Mouse (Mus musculus): Measurements from ENCODE around the gene Moxd1. TPM values are rescaled to one million over a fixed set of nuclear protein-coding genes. Genes with fewer than 3 reads are reported as not detected.

Gene Moxd1
- polyA plus RNA-seq, 1 experiment from 2014 or later, result 6.7 TPM

DNA sequence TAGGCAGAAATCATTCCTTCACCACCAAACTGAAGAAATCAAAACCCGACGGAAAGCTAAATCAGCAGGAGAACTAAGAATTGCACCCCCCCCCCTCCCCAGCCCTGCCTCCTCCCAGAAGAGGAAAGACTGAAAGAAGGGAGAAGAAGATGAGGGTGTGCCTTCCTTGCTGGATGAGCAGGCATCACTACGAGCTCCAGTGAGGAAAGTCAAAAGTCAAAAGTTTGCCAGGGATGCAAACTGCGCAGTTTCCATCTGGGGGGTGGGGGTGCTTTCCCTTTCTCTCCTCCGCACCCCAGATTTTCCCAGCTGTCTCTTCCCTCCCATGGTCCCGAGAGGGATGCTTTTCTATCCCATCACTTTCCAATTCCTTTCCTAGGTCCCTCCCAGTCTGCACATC lies 406 bp upstream of the Moxd1 start:
- H3K4me3 ChIP-seq (ENCODE audit: low read length), result peak overlapping the region; percentile 54
- H3K36me3 ChIP-seq (ENCODE audit: control insufficient read depth, insufficient read depth, low read length), result no peaks in the 10 kb centered on the region
- H3K9me3 ChIP-seq (ENCODE audit: control insufficient read depth, low read length), result no peaks in the 10 kb centered on the region
- peak overlapping the region; percentile 86 for H3K4me2 ChIP-seq (ENCODE audit: low read depth, low read length)
- H3K9ac ChIP-seq (ENCODE audit: low read length), result peak overlapping the region; percentile 52; the same call in 1 of the 2 replicates
- peaks cover 11% of the 10 kb centered on the region for H3K4me1 ChIP-seq (replicated peaks; ENCODE audit: control insufficient read depth, insufficient read depth, low read length)
- no peak for ATAC-seq (ENCODE audit: low read depth)
- H3K27me3 ChIP-seq (ENCODE audit: control insufficient read depth, insufficient read depth, low read depth, low read length), result peaks cover 22% of the 10 kb centered on the region
- WGBS, result 24% methylated on average over 6 of the region's 6 CpGs
- H3K27ac ChIP-seq (ENCODE audit: low read length), result no peak overlapping the region

DNA sequence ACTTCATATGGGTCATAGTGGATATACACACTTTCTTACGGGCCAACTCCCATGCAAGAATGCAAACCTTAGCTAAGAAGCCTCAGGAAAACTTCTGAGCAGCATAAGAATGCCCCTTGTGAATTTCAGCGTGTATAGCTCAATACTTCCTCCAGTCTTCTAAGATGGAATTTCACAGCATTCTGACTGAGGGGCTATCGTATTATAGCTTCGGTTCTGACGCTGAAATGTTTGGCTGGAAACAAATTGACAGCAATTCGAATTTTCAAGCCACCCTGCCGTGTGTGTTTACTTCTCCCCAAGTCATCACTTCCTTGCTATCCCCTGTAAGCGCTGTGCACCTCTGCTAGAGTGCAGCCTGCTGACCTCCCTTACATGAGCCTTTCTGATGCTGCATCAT lies 1.3 kb downstream of the Moxd1 start:
- Histone ChIP-seq H3K27me3 (ENCODE audit: control insufficient read depth, insufficient read depth, low read depth, low read length) (peaks cover 22% of the 10 kb centered on the region), H3K27ac (ENCODE audit: low read length) (no peak overlapping the region), H3K36me3 (ENCODE audit: control insufficient read depth, insufficient read depth, low read length) (no peaks in the 10 kb centered on the region), H3K9me3 (ENCODE audit: control insufficient read depth, low read length) (no peaks in the 10 kb centered on the region), H3K9ac (ENCODE audit: low read length) (no peak overlapping the region), H3K4me2 (ENCODE audit: low read depth, low read length) (no peak overlapping the region), H3K4me1 (replicated peaks; ENCODE audit: control insufficient read depth, insufficient read depth, low read length) (peaks cover 6% of the 10 kb centered on the region; the same call in 1 of the 2 replicates), H3K4me3 (ENCODE audit: low read length) (no peak overlapping the region)
- 24% methylated on average over 8 of the region's 8 CpGs for WGBS
- ATAC-seq (ENCODE audit: low read depth), result no peak

DNA sequence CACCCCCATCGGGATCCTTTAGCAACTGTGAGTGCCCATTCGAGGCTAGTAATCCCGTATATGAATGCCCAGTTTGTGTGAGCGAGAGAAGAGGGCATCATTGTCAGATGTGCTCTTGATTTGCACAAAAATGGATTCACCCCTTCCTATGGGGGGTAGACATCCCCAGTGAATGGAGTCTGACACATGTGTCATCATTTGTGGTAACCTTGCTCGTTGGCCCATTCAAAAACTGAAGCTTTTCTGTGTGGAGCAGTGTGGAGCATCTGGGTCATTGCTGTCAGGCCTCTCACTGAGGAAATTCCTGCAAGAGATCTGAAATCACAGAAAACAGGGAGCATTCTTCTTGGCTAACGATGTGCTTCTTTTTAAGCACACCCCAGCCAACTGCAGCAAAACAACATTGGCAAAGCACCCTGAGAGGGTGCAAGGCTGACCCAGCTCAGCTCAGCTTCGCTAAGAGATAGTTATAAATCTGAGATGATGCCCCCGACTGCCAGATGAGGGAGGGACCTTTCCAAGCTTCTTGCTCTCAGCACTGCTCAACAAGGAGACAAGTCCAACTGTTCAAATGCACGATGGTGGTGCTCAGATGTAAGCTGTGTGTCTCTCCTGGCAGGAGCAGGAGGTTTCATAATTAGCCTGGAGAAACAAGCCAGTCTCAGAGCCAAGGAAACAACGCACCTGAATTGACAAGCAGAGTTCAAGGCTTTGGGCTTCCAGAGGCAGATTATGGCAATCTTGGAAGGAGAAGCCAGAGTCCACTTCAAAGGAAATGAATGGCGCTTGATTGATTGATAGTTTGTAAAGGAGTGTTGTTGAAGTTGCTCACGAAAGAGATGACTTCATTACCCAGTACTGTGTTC lies 5.2 kb downstream of the Moxd1 start:
- Histone ChIP-seq H3K4me1 (replicated peaks; ENCODE audit: control insufficient read depth, insufficient read depth, low read length) (peaks cover 3% of the 10 kb centered on the region; the same call in 1 of the 2 replicates), H3K36me3 (ENCODE audit: control insufficient read depth, insufficient read depth, low read length) (no peaks in the 10 kb centered on the region), H3K27me3 (ENCODE audit: control insufficient read depth, insufficient read depth, low read depth, low read length) (peaks cover 12% of the 10 kb centered on the region), H3K9ac (ENCODE audit: low read length) (no peak overlapping the region), H3K4me2 (ENCODE audit: low read depth, low read length) (no peak overlapping the region), H3K27ac (ENCODE audit: low read length) (no peak overlapping the region), H3K4me3 (ENCODE audit: low read length) (no peak overlapping the region), H3K9me3 (ENCODE audit: control insufficient read depth, low read length) (no peaks in the 10 kb centered on the region)
- ATAC-seq (ENCODE audit: low read depth), result no peak
- 63% methylated on average over 12 of the region's 12 CpGs for WGBS

DNA sequence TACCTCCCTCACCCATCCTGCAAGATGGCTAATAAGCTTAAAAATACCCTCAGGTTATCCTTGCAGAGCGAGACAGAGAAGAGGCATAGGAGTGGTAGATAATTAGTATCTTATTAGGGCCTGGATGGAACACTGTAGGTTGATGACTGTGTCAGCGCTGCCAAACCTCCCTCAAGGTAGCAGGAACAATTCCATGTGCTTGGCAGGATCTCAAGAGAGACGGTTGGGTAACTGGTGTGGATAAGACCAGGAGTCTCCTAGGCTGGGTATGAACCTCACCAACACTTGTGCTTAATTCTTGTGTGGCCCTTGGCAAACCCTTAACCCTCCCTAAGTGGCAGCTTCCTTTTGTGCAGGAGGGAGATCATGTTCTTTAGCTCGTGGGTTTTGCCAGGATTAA lies 9.0 kb downstream of the Moxd1 start:
- H3K4me1 ChIP-seq (replicated peaks; ENCODE audit: control insufficient read depth, insufficient read depth, low read length), result no peaks in the 10 kb centered on the region
- ATAC-seq (ENCODE audit: low read depth), result no peak
- H3K36me3 ChIP-seq (ENCODE audit: control insufficient read depth, insufficient read depth, low read length), result no peaks in the 10 kb centered on the region
- no peaks in the 10 kb centered on the region for H3K9me3 ChIP-seq (ENCODE audit: control insufficient read depth, low read length)
- 71% methylated on average over 4 of the region's 4 CpGs for WGBS
- H3K27me3 ChIP-seq (ENCODE audit: control insufficient read depth, insufficient read depth, low read depth, low read length), result no peaks in the 10 kb centered on the region
- no peak overlapping the region for H3K9ac ChIP-seq (ENCODE audit: low read length)
- no peak overlapping the region for H3K27ac ChIP-seq (ENCODE audit: low read length)
- no peak overlapping the region for H3K4me3 ChIP-seq (ENCODE audit: low read length)
- H3K4me2 ChIP-seq (ENCODE audit: low read depth, low read length), result no peak overlapping the region

DNA sequence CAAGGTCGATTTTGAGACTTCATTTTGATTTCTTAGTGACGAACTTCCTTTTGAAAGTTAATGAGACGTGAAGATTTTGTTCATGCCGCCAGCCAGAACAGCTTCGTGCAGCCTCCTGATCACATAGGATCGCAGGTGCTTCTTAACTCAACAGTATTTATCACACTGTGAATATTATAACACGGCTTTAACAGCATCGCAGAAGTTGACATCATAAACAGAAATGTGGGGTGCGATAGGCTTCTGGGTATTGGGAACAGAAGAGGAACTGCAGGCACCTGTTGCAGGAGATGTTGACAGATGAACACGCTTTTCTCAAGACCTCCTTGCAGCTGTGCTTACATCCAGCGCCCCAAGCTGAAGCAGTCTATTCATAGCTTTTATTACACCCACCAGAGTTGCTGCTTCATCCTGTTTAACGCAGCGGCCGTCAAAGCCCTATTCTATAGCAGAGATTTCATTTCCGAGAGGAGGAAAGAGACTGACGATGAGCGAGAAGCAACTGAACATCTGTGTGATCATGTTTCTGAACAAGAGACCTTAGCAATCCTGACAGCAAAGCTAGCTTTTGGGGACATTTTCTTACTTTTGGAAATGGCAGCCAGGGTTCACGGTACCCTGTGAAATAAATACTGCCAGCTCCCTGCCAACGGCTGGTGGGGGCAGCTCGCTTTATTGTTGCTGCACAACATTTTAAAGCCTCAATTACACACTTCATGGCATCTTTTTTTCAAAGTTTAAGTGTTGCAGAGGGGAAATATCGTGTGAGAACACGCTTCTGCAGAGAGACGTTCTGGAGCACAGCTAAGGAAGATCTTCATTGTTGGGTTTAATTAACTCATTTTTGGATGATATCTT lies 12.3 kb downstream of the Moxd1 start:
- Histone ChIP-seq H3K9ac (ENCODE audit: low read length) (no peak overlapping the region), H3K27me3 (ENCODE audit: control insufficient read depth, insufficient read depth, low read depth, low read length) (no peaks in the 10 kb centered on the region), H3K36me3 (ENCODE audit: control insufficient read depth, insufficient read depth, low read length) (no peaks in the 10 kb centered on the region), H3K4me1 (replicated peaks; ENCODE audit: control insufficient read depth, insufficient read depth, low read length) (no peaks in the 10 kb centered on the region), H3K9me3 (ENCODE audit: control insufficient read depth, low read length) (0 out of 2 replicates have a peak, but pooled peaks cover 3% of the 10 kb centered on the region), H3K4me3 (ENCODE audit: low read length) (no peak overlapping the region), H3K4me2 (ENCODE audit: low read depth, low read length) (no peak overlapping the region), H3K27ac (ENCODE audit: low read length) (no peak overlapping the region)
- no peak for ATAC-seq (ENCODE audit: low read depth)
- 64% methylated on average over 23 of the region's 23 CpGs for WGBS

DNA sequence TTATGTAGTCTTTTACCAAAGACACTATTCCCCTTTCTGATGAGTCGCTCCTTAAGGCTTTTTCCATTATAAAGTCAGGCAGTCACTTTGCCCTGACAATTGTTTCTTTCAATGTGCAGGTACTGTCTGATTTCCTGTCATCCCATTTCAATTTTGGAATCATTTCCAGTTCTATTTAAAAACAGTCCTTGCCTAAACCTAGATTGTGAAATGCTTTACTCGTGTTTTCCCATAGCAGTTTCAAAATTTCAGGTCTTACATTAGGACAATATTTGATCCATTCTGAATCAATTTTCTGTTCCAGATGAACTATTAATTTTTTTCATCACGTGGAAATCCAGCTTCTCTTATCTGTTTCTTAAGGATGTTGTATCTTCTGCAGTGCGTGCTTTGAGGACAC lies 23.5 kb downstream of the Moxd1 start:
- H3K4me2 ChIP-seq (ENCODE audit: low read depth, low read length), result no peak overlapping the region
- no peak overlapping the region for H3K9ac ChIP-seq (ENCODE audit: low read length)
- H3K36me3 ChIP-seq (ENCODE audit: control insufficient read depth, insufficient read depth, low read length), result no peaks in the 10 kb centered on the region
- ATAC-seq (ENCODE audit: low read depth), result no peak
- no peaks in the 10 kb centered on the region for H3K4me1 ChIP-seq (replicated peaks; ENCODE audit: control insufficient read depth, insufficient read depth, low read length)
- 78% methylated on average over 4 of the region's 4 CpGs for WGBS
- H3K27me3 ChIP-seq (ENCODE audit: control insufficient read depth, insufficient read depth, low read depth, low read length), result no peaks in the 10 kb centered on the region
- no peak overlapping the region for H3K4me3 ChIP-seq (ENCODE audit: low read length)
- no peak overlapping the region for H3K27ac ChIP-seq (ENCODE audit: low read length)
- no peaks in the 10 kb centered on the region for H3K9me3 ChIP-seq (ENCODE audit: control insufficient read depth, low read length)

DNA sequence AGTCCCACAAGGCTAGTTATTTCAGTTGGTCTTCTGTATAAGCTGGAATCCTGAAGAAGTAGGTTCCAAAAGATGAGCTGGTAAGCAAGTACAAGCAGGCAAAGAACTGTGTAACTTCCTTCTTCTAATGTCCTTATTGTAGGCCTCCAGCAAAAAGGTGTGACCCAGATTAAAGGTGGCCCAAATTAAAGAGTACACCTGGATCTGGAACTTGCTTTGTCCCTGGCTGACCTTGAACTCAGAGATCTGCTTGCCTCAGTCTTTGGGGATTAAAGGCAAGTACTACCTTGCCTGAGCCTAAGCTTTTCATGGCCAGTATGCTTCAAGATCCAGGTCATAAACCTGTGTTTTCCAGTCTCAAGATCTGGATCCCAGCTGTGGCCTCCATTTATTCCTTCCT lies 24.8 kb downstream of the Moxd1 start:
- Histone ChIP-seq H3K4me2 (ENCODE audit: low read depth, low read length) (no peak overlapping the region), H3K9me3 (ENCODE audit: control insufficient read depth, low read length) (no peaks in the 10 kb centered on the region), H3K4me1 (replicated peaks; ENCODE audit: control insufficient read depth, insufficient read depth, low read length) (no peaks in the 10 kb centered on the region), H3K27ac (ENCODE audit: low read length) (no peak overlapping the region), H3K27me3 (ENCODE audit: control insufficient read depth, insufficient read depth, low read depth, low read length) (no peaks in the 10 kb centered on the region), H3K4me3 (ENCODE audit: low read length) (no peak overlapping the region), H3K36me3 (ENCODE audit: control insufficient read depth, insufficient read depth, low read length) (no peaks in the 10 kb centered on the region), H3K9ac (ENCODE audit: low read length) (no peak overlapping the region)
- ATAC-seq (ENCODE audit: low read depth), result no peak

DNA sequence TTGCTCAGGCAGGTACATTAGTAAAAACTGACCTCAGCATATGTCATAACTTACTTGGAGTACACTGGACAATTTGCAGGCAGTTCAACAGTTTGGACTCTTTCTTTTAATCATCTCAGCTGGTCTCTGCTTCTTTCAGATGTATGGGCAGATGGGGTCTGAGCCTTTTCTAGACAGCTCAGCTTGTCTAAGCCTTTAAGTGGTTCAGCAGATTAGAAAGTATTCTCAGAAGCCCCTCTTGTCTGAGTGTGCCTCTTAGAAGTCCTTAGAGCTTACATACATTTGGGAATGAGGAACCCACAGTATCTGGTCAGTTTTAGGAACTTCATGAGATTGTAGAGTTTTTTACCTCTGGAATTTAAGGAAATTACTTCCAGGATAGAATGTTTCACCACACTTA lies 28.3 kb downstream of the Moxd1 start:
- H3K4me3 ChIP-seq (ENCODE audit: low read length), result no peak overlapping the region
- ATAC-seq (ENCODE audit: low read depth), result no peak
- H3K27ac ChIP-seq (ENCODE audit: low read length), result no peak overlapping the region
- H3K36me3 ChIP-seq (ENCODE audit: control insufficient read depth, insufficient read depth, low read length), result no peaks in the 10 kb centered on the region
- no peak overlapping the region for H3K9ac ChIP-seq (ENCODE audit: low read length)
- no peak overlapping the region for H3K4me2 ChIP-seq (ENCODE audit: low read depth, low read length)
- no peaks in the 10 kb centered on the region for H3K9me3 ChIP-seq (ENCODE audit: control insufficient read depth, low read length)
- H3K4me1 ChIP-seq (replicated peaks; ENCODE audit: control insufficient read depth, insufficient read depth, low read length), result no peaks in the 10 kb centered on the region
- no peaks in the 10 kb centered on the region for H3K27me3 ChIP-seq (ENCODE audit: control insufficient read depth, insufficient read depth, low read depth, low read length)

DNA sequence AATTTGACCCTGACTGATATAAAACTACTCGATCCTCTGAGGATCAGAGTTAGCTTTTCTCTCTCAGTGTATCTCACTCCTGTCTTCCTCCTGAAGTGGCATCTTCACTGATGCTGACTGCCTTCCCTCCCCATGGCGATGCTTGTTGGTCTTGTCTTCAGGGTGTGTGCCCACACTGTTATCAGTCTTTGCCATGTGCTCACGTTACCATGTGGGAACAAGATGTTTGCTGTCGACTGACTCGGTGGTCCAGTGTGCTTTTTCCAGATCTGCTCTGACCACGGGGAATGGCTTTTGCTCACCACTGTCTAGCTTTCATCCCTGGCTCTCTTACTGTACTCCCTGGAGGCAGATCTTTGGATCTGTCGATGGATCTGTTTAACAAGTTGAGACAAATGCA lies 34.8 kb downstream of the Moxd1 start:
- no peak for ATAC-seq (ENCODE audit: low read depth)
- no peak overlapping the region for H3K4me2 ChIP-seq (ENCODE audit: low read depth, low read length)
- H3K27me3 ChIP-seq (ENCODE audit: control insufficient read depth, insufficient read depth, low read depth, low read length), result no peaks in the 10 kb centered on the region
- H3K4me1 ChIP-seq (replicated peaks; ENCODE audit: control insufficient read depth, insufficient read depth, low read length), result no peaks in the 10 kb centered on the region
- no peak overlapping the region for H3K27ac ChIP-seq (ENCODE audit: low read length)
- H3K9me3 ChIP-seq (ENCODE audit: control insufficient read depth, low read length), result no peaks in the 10 kb centered on the region
- H3K36me3 ChIP-seq (ENCODE audit: control insufficient read depth, insufficient read depth, low read length), result no peaks in the 10 kb centered on the region
- H3K4me3 ChIP-seq (ENCODE audit: low read length), result no peak overlapping the region
- H3K9ac ChIP-seq (ENCODE audit: low read length), result no peak overlapping the region
- 46% methylated on average over 7 of the region's 7 CpGs for WGBS
